Mouse (Mus musculus) ES-Bruce4 (cell line): ENCODE measurements around the gene Ms4a4c.

Experiments
- CTCF ChIP-seq: IDR thresholded peaks from one replicate; pipeline ENCODE4 v1.8.1; 2011; ENCODE audit warnings: low read depth, low read length
- EP300 ChIP-seq: IDR thresholded peaks from 2 replicates; pipeline ENCODE4 v1.6.1; 2011; ENCODE audit warnings: low read depth, low read length; ENCODE audit not compliant: insufficient read depth
- POLR2A ChIP-seq: IDR thresholded peaks from one replicate; pipeline ENCODE4 v1.8.1; 2011; ENCODE audit warnings: low read length; ENCODE audit not compliant: insufficient read depth

GRCm38 (mm10) chr19:11404527-11404926, at the start of gene Ms4a4c:
- TF ChIP-seq CTCF (no peak), POLR2A (no peak), EP300 (no peak)
